ENCODE assay signal across 20 mouse cellular contexts in the genomic region with DNA sequence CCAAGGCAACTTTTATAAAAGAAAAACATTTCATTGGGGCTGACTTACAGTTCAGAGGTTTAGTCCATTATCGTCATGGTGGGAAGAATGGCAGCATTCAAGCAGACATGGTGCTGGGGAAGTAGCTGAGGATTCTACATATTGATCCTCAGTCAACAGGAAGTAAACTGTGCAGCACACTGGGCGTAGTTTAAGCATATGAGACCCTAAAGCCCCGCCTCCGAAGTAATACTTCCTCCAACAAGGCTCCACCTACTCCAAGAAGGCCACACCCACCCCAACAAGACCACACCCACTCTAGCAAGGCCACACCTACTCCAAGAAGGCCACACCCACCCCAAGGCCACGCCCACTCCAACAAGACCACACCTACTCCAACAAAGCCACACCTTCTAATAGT.
"Had no signal": no experiment of that assay in that cellular context is flagged by ENCODE, and none has a peak within 500 bp of the region (broad histone marks: within the 10 kb centered on the region; RNA-seq: fewer than 3 reads in every experiment).

No protein-coding gene starts in this region.

- H3K4me2 ChIP-seq: lung, embryonic 14.5 days; midbrain, embryonic 13.5 days; neural tube, embryonic 13.5 days; neural tube, embryonic 15.5 days; stomach, embryonic 15.5 days had no signal

- H3K4me3 ChIP-seq: midbrain, embryonic 10.5 days; midbrain, embryonic 13.5 days; myocyte; neural tube, embryonic 13.5 days; neural tube, embryonic 15.5 days; stomach, embryonic 15.5 days had no signal

- H3K36me3 ChIP-seq: midbrain, embryonic 10.5 days; midbrain, embryonic 13.5 days; neural tube, embryonic 13.5 days; neural tube, embryonic 15.5 days; stomach, embryonic 15.5 days had no signal

- DNase-seq: lung, adult 18-20 months; lung, embryonic 14.5 days; lung, postnatal 10 days; lung, postnatal 4 days; retina, postnatal 1 day; right cerebral cortex, adult 18-20 months; right cerebral cortex, postnatal 25 days; right cerebral cortex, postnatal 4 days; thymus, adult 2 months; thymus, postnatal 25 days; thymus, postnatal 4 days had no signal

- H3K27ac ChIP-seq: liver, embryonic 14.5 days; midbrain, embryonic 10.5 days; midbrain, embryonic 13.5 days; neural tube, embryonic 13.5 days; neural tube, embryonic 15.5 days; stomach, embryonic 15.5 days; stomach, postnatal 0 days had no signal

- ATAC-seq: midbrain, embryonic 13.5 days; midbrain, embryonic 16.5 days had no signal

- H3K9ac ChIP-seq: liver, embryonic 14.5 days; lung, embryonic 14.5 days; midbrain, embryonic 13.5 days; neural tube, embryonic 13.5 days; neural tube, embryonic 15.5 days; stomach, embryonic 15.5 days had no signal

- H3K4me1 ChIP-seq: midbrain, embryonic 10.5 days; midbrain, embryonic 13.5 days; stomach, embryonic 15.5 days had no signal

- H3K27me3 ChIP-seq: midbrain, embryonic 13.5 days; neural tube, embryonic 13.5 days; neural tube, embryonic 15.5 days; stomach, embryonic 15.5 days had no signal

- H3K9me3 ChIP-seq: midbrain, embryonic 10.5 days; midbrain, embryonic 13.5 days; neural tube, embryonic 13.5 days; neural tube, embryonic 15.5 days; stomach, embryonic 15.5 days had no signal
